Mouse (Mus musculus): ENCODE data around the gene Plekha8. TPM values are rescaled to one million over a fixed set of nuclear protein-coding genes. Genes with fewer than 3 reads are reported as not detected.

The Plekha8 gene
- total RNA-seq, 1 experiment from 2014 or later, result 0.58 TPM

DNA sequence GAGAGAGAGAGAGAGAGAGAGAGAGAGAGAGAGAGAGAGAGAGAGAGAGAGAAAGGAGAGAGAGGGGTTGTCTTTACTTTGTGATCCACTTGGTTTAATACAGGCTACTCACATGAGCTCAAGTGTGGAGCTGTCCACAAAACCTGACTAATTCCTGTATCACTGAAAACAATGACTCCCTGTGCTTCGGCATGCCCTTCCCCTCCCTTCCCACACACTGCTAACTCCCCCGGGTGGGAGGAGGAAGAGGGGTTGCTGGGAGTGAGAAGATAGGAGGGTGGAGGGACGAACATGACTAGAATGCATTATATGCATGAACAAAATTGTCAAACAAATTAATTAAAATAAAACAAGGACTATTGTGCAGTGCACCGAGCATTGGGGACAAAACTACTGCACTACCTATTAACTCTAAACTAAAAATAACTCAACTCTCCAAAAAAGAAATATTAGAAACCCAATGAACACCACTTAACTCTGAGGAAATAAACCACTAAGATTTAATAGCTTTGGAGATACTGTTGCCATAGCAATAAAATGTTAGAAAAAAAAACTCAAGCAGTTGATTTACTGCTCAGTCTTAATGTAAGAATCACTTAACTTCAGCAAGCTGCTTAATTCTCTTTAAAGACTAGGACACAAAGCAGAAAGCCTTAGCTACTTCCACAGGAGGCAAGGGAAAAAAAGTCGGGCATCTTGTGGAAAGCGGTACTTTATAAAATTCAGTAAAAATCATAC lies 21.5 kb upstream of the Plekha8 start:
- ATAC-seq (ENCODE audit: extremely low read depth, insufficient number of reproducible peaks, low FRiP score, poor library complexity, severe bottlenecking), result no peak

DNA sequence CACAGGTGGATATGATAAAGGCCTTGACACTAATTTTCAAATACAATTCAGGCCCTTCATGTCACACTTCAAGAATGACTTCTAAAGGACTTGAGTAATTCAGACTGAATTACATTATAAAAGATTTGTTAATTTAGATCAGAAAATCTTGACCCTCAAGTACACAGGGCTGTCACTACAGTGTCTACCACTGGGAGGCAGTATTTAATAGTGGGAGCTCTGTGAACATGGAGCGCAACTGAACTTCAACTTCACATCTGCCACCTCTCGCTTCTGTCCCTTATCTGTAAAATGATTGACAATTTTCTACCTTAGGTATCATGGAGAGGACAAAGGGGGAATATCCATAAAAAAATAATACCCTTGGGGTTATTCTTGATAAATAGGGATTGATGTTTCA lies 8.7 kb upstream of the Plekha8 start:
- no peak for ATAC-seq (ENCODE audit: extremely low read depth, insufficient number of reproducible peaks, low FRiP score, poor library complexity, severe bottlenecking)

DNA sequence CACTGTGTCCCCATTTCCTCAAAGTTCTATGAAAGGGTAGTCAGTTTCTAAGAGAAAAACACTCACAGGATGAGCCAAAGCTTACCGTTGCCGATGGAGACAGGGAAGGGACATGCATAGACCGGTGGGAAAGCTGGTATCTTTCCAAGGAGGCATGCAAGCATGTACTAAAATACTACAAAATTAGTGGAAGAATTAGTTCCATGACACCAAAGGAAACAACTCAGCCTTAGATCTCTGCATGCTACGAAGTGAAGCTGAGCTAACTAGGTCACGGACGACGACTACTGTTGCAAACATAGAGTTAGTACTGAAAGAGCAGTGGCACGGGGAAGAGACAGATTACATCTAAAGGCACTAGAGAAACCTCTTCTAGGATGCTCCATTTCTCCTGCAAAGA lies 8.0 kb upstream of the Plekha8 start:
- no peak for ATAC-seq (ENCODE audit: extremely low read depth, insufficient number of reproducible peaks, low FRiP score, poor library complexity, severe bottlenecking)

DNA sequence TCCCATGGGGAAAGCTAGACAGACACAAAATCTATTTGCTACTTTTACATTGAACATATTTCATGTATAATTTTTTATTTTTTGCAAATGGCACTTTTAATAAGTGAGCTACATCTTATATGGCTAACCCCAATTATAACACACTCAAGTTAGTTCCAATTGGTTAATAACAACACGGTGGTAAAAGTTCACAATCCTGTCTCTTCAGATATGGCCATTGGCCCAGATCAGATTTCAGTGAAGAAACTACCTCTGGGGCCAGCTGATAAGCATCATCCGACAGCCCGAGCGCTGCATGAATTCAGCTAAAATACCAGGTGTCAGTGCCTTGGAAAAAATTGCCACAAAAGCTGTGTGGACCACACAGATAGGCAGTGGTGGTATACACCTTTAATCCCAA lies 7.2 kb upstream of the Plekha8 start:
- ATAC-seq (ENCODE audit: extremely low read depth, insufficient number of reproducible peaks, low FRiP score, poor library complexity, severe bottlenecking), result no peak

DNA sequence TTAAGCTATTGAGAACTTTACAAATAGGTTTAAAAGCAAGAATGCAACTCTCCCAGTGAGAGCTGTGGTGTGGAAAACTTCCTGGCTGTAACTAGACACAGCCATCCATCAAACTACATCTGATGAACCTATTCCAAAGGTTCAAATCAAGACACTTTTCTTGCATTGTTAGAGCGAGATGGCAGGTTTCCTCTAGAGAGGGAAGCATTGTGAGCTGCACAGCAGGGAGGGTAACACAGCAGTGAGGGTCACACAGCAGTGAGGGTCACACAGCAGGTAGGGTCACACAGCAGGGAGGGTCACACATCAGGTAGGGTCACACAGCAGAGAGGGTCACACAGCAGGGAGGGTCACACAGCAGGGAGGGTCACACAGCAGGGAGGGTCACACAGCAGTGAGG lies 6.7 kb upstream of the Plekha8 start:
- no peak for ATAC-seq (ENCODE audit: extremely low read depth, insufficient number of reproducible peaks, low FRiP score, poor library complexity, severe bottlenecking)

DNA sequence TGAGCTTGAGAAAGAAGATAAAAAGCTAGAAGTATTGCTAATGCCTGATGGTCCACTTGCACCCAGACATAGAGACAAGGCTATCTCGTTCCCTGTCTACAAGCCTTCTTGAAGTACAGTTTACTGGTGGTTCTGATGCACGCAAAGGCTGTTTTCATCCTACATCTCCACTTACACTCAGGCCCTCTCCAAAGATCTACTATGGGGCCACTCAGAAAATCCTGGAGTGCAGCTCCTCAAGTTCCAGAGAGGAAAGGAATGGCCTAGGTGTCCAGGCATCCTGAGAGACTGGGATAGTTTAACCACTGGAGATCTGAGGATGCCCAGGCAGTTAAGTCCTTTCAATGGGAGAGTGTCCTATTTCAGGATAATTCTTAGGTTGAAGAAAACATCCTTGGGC lies 4.2 kb upstream of the Plekha8 start:
- no peak for ATAC-seq (ENCODE audit: extremely low read depth, insufficient number of reproducible peaks, low FRiP score, poor library complexity, severe bottlenecking)

DNA sequence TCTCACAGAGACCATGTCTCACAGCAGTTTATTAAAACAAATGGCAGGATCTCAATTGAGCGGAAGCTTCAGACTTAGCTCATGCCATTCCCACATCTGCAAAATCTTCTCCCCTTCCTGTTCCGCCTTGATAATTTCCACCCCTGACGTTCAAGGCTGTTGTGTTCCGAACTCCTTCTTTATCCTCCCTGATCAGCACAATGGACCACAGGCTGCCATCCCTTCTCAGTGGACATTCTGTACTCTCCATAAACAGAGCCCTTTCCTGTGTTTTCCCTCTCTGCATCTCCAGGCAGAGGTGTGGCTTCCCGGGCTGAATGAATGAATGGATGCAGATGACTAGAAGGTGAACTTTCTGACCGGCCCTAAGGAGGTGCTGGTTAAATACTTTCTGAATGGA lies 3.1 kb upstream of the Plekha8 start:
- no peak for ATAC-seq (ENCODE audit: extremely low read depth, insufficient number of reproducible peaks, low FRiP score, poor library complexity, severe bottlenecking)

DNA sequence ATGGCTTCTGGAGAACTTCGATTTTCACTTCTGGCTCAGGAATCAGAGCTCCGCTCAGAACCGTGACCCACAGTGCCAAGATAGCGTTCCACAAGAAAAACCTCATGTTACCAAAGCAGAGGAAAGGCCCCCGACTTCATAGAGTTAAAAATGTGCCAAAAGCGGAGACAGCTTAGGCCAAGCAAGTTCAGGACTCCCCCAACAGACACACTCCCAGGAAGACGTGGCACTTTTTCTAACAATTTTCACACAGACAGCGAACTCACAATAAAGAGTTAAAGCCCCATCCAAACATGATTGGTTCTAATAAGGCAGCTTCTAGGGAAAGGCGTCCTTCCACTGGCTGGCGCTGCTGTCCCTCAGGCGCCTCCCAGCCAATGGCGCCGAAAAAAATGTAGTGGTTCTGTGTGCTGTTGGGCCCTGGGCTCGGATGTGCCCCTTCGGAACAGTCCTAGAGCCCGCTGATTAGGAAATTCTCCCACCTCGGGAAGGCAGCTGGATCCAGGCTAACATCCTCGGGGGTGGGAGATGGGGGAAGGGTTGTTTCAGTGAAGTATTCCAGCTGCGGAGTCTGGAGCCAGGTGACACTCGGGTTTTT lies 1.9 kb upstream of the Plekha8 start:
- peak; percentile 68; the same call in 1 of the 2 replicates for ATAC-seq (ENCODE audit: extremely low read depth, insufficient number of reproducible peaks, low FRiP score, poor library complexity, severe bottlenecking)

DNA sequence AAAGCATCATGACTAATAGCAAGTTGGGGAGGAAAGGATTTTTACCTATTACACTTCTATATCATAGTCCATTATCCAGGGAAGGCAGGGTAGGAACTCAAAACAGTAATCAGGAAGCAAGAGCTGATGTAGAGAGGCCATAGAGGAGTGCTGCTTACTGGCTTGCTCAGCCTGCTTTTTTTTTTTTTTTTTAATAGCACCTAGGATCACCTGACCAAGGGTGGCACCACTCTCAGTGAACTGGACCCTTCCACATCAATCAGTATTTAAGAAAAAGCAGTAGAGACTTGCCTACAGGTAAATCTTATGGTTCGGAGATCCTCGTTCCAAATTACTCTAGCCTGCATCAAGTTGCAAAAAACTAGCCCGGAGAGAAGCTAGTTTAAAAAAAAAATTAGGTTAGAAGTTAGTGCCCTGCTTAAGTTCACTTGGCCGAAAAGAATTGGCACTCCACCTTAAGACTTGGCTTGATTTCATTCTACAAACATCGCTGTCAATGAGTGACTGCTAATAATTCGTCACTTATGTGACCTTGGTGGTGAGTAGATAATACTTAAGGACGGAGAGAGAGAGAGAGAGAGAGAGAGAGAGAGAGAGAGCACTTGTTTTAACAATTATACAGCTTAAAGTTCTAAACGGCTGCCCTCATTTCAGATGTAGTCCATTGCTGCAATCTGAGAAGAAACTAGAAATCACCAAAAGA lies 994 bp upstream of the Plekha8 start:
- ATAC-seq (ENCODE audit: extremely low read depth, insufficient number of reproducible peaks, low FRiP score, poor library complexity, severe bottlenecking), result no peak

DNA sequence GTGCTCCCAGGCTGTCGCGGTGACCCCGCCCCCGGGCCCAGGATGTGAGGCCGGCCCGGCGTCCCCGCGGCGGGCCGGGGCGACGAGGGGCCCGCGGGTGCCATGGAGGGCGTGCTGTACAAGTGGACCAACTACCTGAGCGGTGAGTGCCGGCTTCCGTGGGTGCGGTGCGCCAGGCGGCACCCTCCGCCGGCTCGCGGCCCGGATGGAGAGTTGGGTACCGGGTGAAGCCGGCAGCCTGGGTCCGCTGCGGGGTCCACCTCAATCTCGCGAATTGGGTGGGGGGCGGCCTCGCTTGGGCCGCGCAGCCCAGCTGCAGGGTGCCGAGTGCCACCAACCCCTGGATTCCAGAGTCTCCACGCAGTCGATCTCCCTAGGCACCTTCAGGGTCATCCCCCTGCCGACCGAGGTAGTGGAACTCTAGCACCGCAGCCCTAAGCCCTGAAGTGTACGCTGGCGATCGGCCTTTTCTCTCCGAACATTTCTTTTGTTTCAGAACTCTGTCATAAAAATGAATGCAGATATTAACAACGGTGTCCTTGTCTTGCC lies 493 bp downstream of the Plekha8 start:
- no peak for ATAC-seq (ENCODE audit: extremely low read depth, insufficient number of reproducible peaks, low FRiP score, poor library complexity, severe bottlenecking)

DNA sequence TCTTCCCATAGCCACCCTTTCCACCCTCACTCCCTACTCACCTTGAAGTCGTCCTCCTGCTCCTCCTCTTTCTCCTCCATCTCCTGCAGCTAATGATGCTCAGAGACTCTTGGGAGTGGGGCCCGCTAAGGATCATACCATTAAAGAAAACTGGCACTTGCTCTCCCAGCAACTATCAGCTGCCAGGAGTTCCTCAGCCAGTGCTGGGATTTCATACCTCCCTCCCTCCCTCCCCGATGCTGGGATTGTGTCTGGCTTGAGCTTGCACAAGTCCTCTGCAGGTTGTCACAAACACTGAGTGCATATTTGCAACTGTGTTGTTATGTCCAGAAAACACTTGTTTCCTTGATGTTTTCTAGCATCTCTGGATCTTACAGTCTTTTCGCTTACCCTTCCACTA lies 2.3 kb downstream of the Plekha8 start, which contains the start of gene Fkbp14:
Gene Fkbp14, minus strand, starts transcription at position 101 of the 400 bp plus-strand sequence.
- no peak for ATAC-seq (ENCODE audit: extremely low read depth, insufficient number of reproducible peaks, low FRiP score, poor library complexity, severe bottlenecking)

DNA sequence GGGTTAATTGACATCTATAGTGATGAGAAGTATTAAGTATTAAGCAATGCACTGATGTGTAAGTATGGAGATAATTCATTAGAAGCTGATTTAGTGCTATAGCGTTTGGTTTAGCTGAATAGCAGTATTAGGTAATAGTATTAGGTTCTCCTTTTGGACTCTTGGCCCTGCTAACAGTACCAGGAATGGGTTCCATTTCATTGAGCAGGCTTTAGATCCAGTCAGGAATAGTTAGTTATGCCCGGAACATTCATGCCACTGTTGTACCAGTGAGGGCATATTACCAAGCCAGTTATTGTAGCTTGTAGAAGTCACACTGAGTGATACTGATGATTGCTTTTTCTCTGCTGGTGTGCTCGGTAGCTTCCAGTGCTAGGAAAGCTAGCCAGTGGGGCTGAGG lies 2.8 kb downstream of the Plekha8 start:
- ATAC-seq (ENCODE audit: extremely low read depth, insufficient number of reproducible peaks, low FRiP score, poor library complexity, severe bottlenecking), result no peak

DNA sequence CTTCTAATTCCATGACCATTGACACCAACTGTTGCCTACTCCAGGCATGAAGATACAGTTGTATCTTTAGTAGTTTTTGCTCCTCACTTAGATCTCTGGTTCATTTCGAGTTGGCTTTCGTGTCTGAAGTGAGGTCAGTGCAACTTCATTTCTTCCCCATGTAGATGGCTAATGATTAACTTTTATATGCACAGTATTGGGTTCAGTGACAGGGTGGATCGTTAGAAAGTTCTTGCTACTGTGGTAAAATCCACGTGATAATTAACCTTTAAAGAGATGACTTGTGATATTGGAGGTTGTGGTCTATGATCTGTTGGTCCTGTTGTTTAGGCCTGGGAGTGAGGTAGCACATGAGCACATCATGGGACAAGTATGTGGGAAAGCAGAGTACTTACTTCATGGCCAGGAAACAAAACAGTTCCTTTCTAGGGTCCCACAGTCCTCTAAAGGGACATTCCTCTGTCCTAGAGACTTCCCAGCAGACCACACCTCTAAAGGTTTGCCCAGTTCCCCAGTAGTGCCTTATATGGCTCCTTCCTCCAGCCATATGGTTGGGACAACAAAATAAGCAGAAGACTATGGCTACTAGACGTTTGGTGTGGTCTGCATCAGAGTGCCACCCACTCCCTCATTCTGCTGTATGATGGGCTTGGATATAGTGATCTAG lies 5.9 kb downstream of the Plekha8 start:
- no peak for ATAC-seq (ENCODE audit: extremely low read depth, insufficient number of reproducible peaks, low FRiP score, poor library complexity, severe bottlenecking)

DNA sequence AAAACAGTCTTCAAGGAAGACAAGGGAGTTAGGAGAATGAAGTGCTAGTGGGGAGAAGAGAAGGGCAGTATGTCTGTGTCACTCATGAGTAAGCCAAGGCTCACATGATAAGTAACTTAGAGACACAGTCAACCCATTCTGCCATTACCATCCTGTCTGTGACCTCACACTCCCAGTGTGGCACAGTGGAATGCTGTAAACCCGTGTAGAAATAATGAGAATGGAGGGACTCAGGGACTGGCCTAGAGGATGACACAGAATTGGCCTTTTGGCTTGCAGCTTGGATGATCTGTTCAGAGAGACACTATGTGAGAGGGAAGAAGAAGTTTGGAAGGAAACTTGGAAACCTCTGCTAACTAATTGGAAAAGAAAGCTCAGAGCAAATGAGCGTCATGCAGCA lies 8.0 kb downstream of the Plekha8 start:
- ATAC-seq (ENCODE audit: extremely low read depth, insufficient number of reproducible peaks, low FRiP score, poor library complexity, severe bottlenecking), result no peak

DNA sequence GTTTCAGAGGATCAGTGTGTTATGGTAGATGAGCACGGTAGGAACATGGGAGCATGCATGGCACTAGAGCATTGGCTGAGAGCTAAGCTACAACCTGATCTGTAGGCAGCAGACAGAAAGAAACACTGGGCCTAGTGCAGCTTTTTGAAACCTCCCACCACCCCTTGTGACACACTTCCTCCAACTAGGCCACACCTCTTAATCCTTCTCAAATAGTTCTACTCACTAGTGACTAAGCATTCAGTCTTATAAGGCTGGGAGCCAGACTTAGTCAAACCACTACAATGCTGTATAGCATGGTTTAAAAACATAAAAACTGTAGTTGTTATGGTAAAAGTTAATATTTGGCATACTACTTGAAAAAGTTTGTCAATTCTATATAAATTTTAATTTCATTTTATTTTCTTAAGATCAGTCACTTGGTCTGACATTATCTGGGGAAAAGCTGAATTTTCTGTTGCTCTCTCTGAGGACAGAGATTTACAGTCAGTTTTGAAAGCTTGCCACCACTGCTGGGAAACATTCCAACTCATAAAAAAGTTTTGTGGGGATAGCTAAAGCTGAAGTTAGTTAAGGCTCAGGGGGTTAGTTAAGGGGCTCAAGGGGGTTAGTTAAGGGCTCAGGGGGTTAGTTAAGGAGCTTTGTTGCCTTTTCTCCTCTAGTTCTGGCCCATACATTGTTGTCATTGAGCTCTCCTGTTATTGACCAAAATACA lies 9.2 kb downstream of the Plekha8 start:
- ATAC-seq (ENCODE audit: extremely low read depth, insufficient number of reproducible peaks, low FRiP score, poor library complexity, severe bottlenecking), result no peak

DNA sequence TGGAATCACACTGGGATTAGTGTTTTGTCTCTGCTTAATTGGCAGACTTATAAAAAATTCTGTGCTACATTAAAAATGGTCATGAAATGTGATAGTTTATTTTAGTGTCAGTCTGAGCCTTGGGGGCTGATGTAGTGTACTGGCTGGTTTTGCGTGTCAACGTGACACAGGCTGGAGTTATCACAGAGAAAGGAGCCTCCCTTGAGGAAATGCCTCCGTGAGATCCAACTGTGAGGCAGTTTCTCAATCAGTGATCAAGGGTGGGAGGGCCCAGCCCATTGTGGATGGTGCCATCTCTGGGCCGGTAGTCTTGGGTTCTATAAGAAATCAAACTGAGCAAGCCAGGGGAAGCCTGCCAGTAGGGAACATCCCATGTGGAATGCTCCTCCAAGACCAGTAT lies 11.3 kb downstream of the Plekha8 start:
- no peak for ATAC-seq (ENCODE audit: extremely low read depth, insufficient number of reproducible peaks, low FRiP score, poor library complexity, severe bottlenecking)

DNA sequence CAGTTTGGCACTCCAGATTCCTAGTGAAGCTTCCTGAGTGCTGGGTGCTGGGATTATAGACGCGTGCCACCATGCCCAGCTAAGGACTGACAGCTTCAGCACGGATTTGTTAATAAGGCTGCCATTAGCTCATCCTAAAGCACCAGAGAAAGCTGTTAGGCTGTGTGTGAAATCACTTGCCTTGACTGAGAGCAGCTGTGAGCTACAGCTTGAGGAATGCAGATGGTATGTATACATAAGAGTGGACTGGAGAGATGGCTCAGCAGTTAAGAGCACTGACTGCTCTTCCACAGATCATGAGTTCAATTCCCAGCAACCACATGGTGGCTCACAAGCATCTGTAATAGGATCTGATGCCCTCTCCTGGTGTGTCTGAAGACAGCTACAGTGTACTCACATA lies 22.5 kb downstream of the Plekha8 start:
- ATAC-seq (ENCODE audit: extremely low read depth, insufficient number of reproducible peaks, low FRiP score, poor library complexity, severe bottlenecking), result no peak

DNA sequence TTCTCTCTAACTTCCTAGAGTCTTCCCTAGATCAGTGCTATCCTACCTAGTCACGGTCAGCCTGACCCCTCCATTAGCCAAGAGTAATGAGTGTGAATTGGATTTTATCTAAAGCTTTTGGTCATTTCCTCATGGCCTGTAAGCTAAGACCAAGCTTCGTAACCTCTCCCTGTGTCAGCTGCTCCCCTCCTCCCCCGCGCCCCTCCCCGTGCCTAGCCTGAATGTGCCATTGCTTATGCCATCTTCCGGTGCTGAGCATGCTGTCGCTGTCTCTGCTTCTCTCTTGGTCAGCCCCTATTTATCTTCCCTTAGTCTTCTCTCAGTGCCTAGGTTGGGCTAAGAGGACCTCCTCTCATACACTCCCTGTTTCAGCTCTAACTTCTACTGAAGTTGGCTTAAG lies 24.6 kb downstream of the Plekha8 start:
- no peak for ATAC-seq (ENCODE audit: extremely low read depth, insufficient number of reproducible peaks, low FRiP score, poor library complexity, severe bottlenecking)

DNA sequence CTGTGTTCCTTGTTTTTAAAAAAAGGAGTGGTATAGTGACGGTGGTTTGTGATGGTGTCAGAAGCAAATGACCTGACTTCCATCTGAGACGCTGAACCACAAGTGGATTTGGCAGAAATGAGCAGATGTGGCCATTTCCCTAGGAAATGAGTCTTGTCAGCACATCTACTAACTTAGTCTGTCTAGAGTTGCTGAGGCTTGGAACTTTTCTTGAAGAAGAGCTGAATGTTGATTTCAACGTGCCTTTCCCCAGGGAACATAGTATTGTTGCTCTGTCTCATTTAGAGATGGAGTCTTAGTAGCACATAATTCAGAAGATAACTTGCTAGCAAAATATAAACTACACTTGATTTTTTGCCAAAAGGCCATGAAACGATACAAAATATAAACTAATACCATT lies 25.4 kb downstream of the Plekha8 start:
- ATAC-seq (ENCODE audit: extremely low read depth, insufficient number of reproducible peaks, low FRiP score, poor library complexity, severe bottlenecking), result no peak
